Mouse (Mus musculus): ENCODE measurements around the gene Scml4.

GRCm38 (mm10) chr10:42999324-42999723 is 139.2 kb downstream of the Scml4 start:
- no peak for TF ChIP-seq POLR2A (IDR thresholded peaks at IDR 0.05; ENCODE audit: insufficient read depth, low read depth, low read length)
- TF ChIP-seq CTCF (IDR thresholded peaks at IDR 0.05), result no peak
- no peak for TF ChIP-seq EP300 (IDR thresholded peaks at IDR 0.05; ENCODE audit: insufficient read depth, low read depth, low read length)
